Mouse (Mus musculus): ENCODE measurements at regions not wholly inside any gene's neighbourhood (a gene's known extent, or its start where the extent isn't known, plus 50 kb on each side); places are given as distances from the start of the nearest gene placed in this dataset.

- no peak overlapping the region for H3K9ac ChIP-seq
- no peak overlapping the region for H3K4me3 ChIP-seq
- H3K9me3 ChIP-seq = no peaks in the 10 kb centered on the region
- H3K4me1 ChIP-seq (replicated peaks) = peaks cover 11% of the 10 kb centered on the region; the same call in 1 of the 2 replicates
- WGBS = 84% methylated on average over 8 of the region's 8 CpGs
- H3K4me2 ChIP-seq = no peak overlapping the region
- no peak for ATAC-seq (ENCODE audit: low FRiP score)
- H3K27ac ChIP-seq = peak overlapping the region; percentile 73; the same call in 1 of the 2 replicates
- H3K36me3 ChIP-seq = no peaks in the 10 kb centered on the region
- no peaks in the 10 kb centered on the region for H3K27me3 ChIP-seq
These were observed 77.6 kb upstream of the Tgfbr2 start for GRCm38 (mm10) chr9:116252788-116253187.

- no peak overlapping the region for H3K4me3 ChIP-seq
These were observed 74.6 kb upstream of the Tgfbr2 start for GRCm38 (mm10) chr9:116249791-116250190.

GRCm38 (mm10) chr9:116245136-116245535 is 70.0 kb upstream of the Tgfbr2 start:
- H3K9ac ChIP-seq = no peak overlapping the region
- no peak overlapping the region for H3K4me2 ChIP-seq
- H3K36me3 ChIP-seq = no peaks in the 10 kb centered on the region
- H3K4me3 ChIP-seq = no peak overlapping the region
- H3K4me1 ChIP-seq (replicated peaks) = no peaks in the 10 kb centered on the region
- H3K9me3 ChIP-seq = no peaks in the 10 kb centered on the region
- H3K27me3 ChIP-seq = no peaks in the 10 kb centered on the region
- ATAC-seq (ENCODE audit: low FRiP score) = no peak
- WGBS = 93% methylated on average over 5 of the region's 5 CpGs
- H3K27ac ChIP-seq = no peak overlapping the region

More at GRCm38 (mm10) chr9:116249791-116250190, 74.6 kb upstream of the Tgfbr2 start:
- H3K36me3 ChIP-seq = no peaks in the 10 kb centered on the region
- peaks cover 11% of the 10 kb centered on the region; the same call in 1 of the 2 replicates for H3K4me1 ChIP-seq (replicated peaks)
- no peaks in the 10 kb centered on the region for H3K9me3 ChIP-seq
- WGBS = 78% methylated on average over 2 of the region's 2 CpGs
- no peak for ATAC-seq (ENCODE audit: low FRiP score)
- no peaks in the 10 kb centered on the region for H3K27me3 ChIP-seq
- no peak overlapping the region for H3K4me2 ChIP-seq
- no peak overlapping the region for H3K9ac ChIP-seq
- no peak overlapping the region for H3K27ac ChIP-seq

- H3K4me2 ChIP-seq = no peak overlapping the region
- H3K36me3 ChIP-seq = no peaks in the 10 kb centered on the region
- H3K4me1 ChIP-seq (replicated peaks) = no peaks in the 10 kb centered on the region
- no peak overlapping the region for H3K9ac ChIP-seq
- H3K27me3 ChIP-seq = no peaks in the 10 kb centered on the region
- no peaks in the 10 kb centered on the region for H3K9me3 ChIP-seq
- H3K27ac ChIP-seq = no peak overlapping the region
- WGBS = 83% methylated on average over 1 of the region's 1 CpGs
- ATAC-seq (ENCODE audit: low FRiP score) = no peak
- H3K4me3 ChIP-seq = no peak overlapping the region
These were observed 69.4 kb upstream of the Tgfbr2 start for GRCm38 (mm10) chr9:116244619-116244899.

- H3K4me2 ChIP-seq = no peak overlapping the region
- no peak overlapping the region for H3K4me3 ChIP-seq
- no peaks in the 10 kb centered on the region for H3K4me1 ChIP-seq (replicated peaks)
These were observed 68.8 kb upstream of the Tgfbr2 start for GRCm38 (mm10) chr9:116243775-116244618.

GRCm38 (mm10) chr9:116241933-116242526 is 66.9 kb upstream of the Tgfbr2 start:
- Histone ChIP-seq H3K4me3 (no peak overlapping the region), H3K9ac (no peak overlapping the region), H3K4me1 (replicated peaks) (no peaks in the 10 kb centered on the region), H3K36me3 (no peaks in the 10 kb centered on the region), H3K9me3 (no peaks in the 10 kb centered on the region), H3K4me2 (no peak overlapping the region), H3K27ac (no peak overlapping the region), H3K27me3 (no peaks in the 10 kb centered on the region)
- WGBS = 91% methylated on average over 5 of the region's 5 CpGs
- no peak for ATAC-seq (ENCODE audit: low FRiP score)

More at GRCm38 (mm10) chr9:116243775-116244618, 68.8 kb upstream of the Tgfbr2 start:
- no peak for ATAC-seq (ENCODE audit: low FRiP score)
- H3K9ac ChIP-seq = no peak overlapping the region
- H3K27me3 ChIP-seq = no peaks in the 10 kb centered on the region
- 84% methylated on average over 8 of the region's 8 CpGs for WGBS
- H3K9me3 ChIP-seq = no peaks in the 10 kb centered on the region
- H3K36me3 ChIP-seq = no peaks in the 10 kb centered on the region
- H3K27ac ChIP-seq = no peak overlapping the region

- H3K9me3 ChIP-seq = no peaks in the 10 kb centered on the region
- no peak overlapping the region for H3K4me2 ChIP-seq
- H3K9ac ChIP-seq = no peak overlapping the region
- no peaks in the 10 kb centered on the region for H3K4me1 ChIP-seq (replicated peaks)
- 91% methylated on average over 10 of the region's 10 CpGs for WGBS
- no peaks in the 10 kb centered on the region for H3K27me3 ChIP-seq
- ATAC-seq (ENCODE audit: low FRiP score) = no peak
- no peak overlapping the region for H3K4me3 ChIP-seq
- no peak overlapping the region for H3K27ac ChIP-seq
- no peaks in the 10 kb centered on the region for H3K36me3 ChIP-seq
These were observed 66.1 kb upstream of the Tgfbr2 start for GRCm38 (mm10) chr9:116241290-116241689.

- Histone ChIP-seq H3K4me1 (replicated peaks) (no peaks in the 10 kb centered on the region), H3K9ac (no peak overlapping the region), H3K27me3 (no peaks in the 10 kb centered on the region), H3K27ac (no peak overlapping the region), H3K4me3 (no peak overlapping the region), H3K9me3 (no peaks in the 10 kb centered on the region), H3K4me2 (no peak overlapping the region), H3K36me3 (no peaks in the 10 kb centered on the region)
- ATAC-seq (ENCODE audit: low FRiP score) = no peak
These were observed 61.7 kb upstream of the Tgfbr2 start for GRCm38 (mm10) chr9:116236836-116237235.

- no peak overlapping the region for H3K27ac ChIP-seq
- peaks cover 13% of the 10 kb centered on the region for H3K4me1 ChIP-seq (replicated peaks)
- no peaks in the 10 kb centered on the region for H3K9me3 ChIP-seq
- H3K4me2 ChIP-seq = no peak overlapping the region
- 91% methylated on average over 7 of the region's 7 CpGs for WGBS
- no peak for ATAC-seq (ENCODE audit: low FRiP score)
- no peak overlapping the region for H3K4me3 ChIP-seq
- H3K27me3 ChIP-seq = no peaks in the 10 kb centered on the region
- no peak overlapping the region for H3K9ac ChIP-seq
- no peaks in the 10 kb centered on the region for H3K36me3 ChIP-seq
These were observed 59.0 kb upstream of the Tgfbr2 start for GRCm38 (mm10) chr9:116234170-116234569.

- ATAC-seq (ENCODE audit: low FRiP score) = no peak
- Histone ChIP-seq H3K4me3 (no peak overlapping the region), H3K4me2 (no peak overlapping the region), H3K27ac (no peak overlapping the region), H3K9me3 (no peaks in the 10 kb centered on the region), H3K9ac (no peak overlapping the region), H3K4me1 (replicated peaks) (peaks cover 26% of the 10 kb centered on the region), H3K36me3 (no peaks in the 10 kb centered on the region), H3K27me3 (no peaks in the 10 kb centered on the region)
- WGBS = 72% methylated on average over 10 of the region's 10 CpGs
These were observed 57.2 kb upstream of the Tgfbr2 start for GRCm38 (mm10) chr9:116232386-116232785.

GRCm38 (mm10) chr9:116231351-116232311 is 56.5 kb upstream of the Tgfbr2 start:
- no peak overlapping the region for H3K4me2 ChIP-seq
- H3K36me3 ChIP-seq = no peaks in the 10 kb centered on the region
- 83% methylated on average over 16 of the region's 16 CpGs for WGBS
- no peak for ATAC-seq (ENCODE audit: low FRiP score)
- no peaks in the 10 kb centered on the region for H3K9me3 ChIP-seq
- H3K9ac ChIP-seq = no peak overlapping the region
- H3K4me1 ChIP-seq (replicated peaks) = peaks cover 26% of the 10 kb centered on the region
- no peaks in the 10 kb centered on the region for H3K27me3 ChIP-seq
- no peak overlapping the region for H3K4me3 ChIP-seq
- H3K27ac ChIP-seq = no peak overlapping the region

GRCm38 (mm10) chr9:116230346-116230745 is 55.2 kb upstream of the Tgfbr2 start:
- Histone ChIP-seq H3K9ac (no peak overlapping the region), H3K4me2 (no peak overlapping the region), H3K27ac (no peak overlapping the region), H3K4me1 (replicated peaks) (peaks cover 26% of the 10 kb centered on the region), H3K36me3 (no peaks in the 10 kb centered on the region), H3K4me3 (no peak overlapping the region), H3K9me3 (no peaks in the 10 kb centered on the region), H3K27me3 (no peaks in the 10 kb centered on the region)
- no peak for ATAC-seq (ENCODE audit: low FRiP score)
- WGBS = 89% methylated on average over 7 of the region's 7 CpGs

Measured in hindbrain, embryonic 13.5 days (tissue).